Mouse (Mus musculus): ENCODE results near the gene Dynlt1f.
"Not testable (repeated sequence)": the region's sequence is repeated elsewhere in the genome, so short reads cannot be mapped to it uniquely, and the experiment has no call there.

Gene Dynlt1f

GRCm38 (mm10) chr17:6655567-6656281 lies at the start of gene Dynlt1f:
Gene Dynlt1f (minus strand): TSS chr17:6655900.
- not testable (repeated sequence) for DNase-seq (ENCODE audit: low read depth)

- not testable (repeated sequence) for DNase-seq (ENCODE audit: low read depth)
These were observed 47.9 kb upstream of the Dynlt1f start for GRCm38 (mm10) chr17:6703381-6704270.

- DNase-seq (ENCODE audit: low read depth) = not testable (repeated sequence)
These were observed 47.0 kb upstream of the Dynlt1f start for GRCm38 (mm10) chr17:6702625-6703221.

- DNase-seq (ENCODE audit: low read depth) = not testable (repeated sequence)
These were observed 44.4 kb upstream of the Dynlt1f start for GRCm38 (mm10) chr17:6700077-6700476.

- DNase-seq (ENCODE audit: low read depth) = not testable (repeated sequence)
These were observed 43.8 kb upstream of the Dynlt1f start for GRCm38 (mm10) chr17:6699502-6699901.

GRCm38 (mm10) chr17:6697224-6697775 lies 41.6 kb upstream of the Dynlt1f start:
- not testable (repeated sequence) for DNase-seq (ENCODE audit: low read depth)

- not testable (repeated sequence) for DNase-seq (ENCODE audit: low read depth)
These were observed 40.8 kb upstream of the Dynlt1f start for GRCm38 (mm10) chr17:6696521-6696920.

GRCm38 (mm10) chr17:6695712-6696111 lies 40.0 kb upstream of the Dynlt1f start:
- DNase-seq (ENCODE audit: low read depth) = not testable (repeated sequence)

GRCm38 (mm10) chr17:6691596-6691995 lies 35.9 kb upstream of the Dynlt1f start:
- DNase-seq (ENCODE audit: low read depth) = peak; percentile 46

GRCm38 (mm10) chr17:6689344-6689743 lies 33.6 kb upstream of the Dynlt1f start:
- DNase-seq (ENCODE audit: low read depth) = not testable (repeated sequence)

- DNase-seq (ENCODE audit: low read depth) = not testable (repeated sequence)
These were observed 30.7 kb upstream of the Dynlt1f start for GRCm38 (mm10) chr17:6686299-6686971.

GRCm38 (mm10) chr17:6685288-6685818 lies 29.7 kb upstream of the Dynlt1f start:
- not testable (repeated sequence) for DNase-seq (ENCODE audit: low read depth)

- not testable (repeated sequence) for DNase-seq (ENCODE audit: low read depth)
These were observed 29.0 kb upstream of the Dynlt1f start for GRCm38 (mm10) chr17:6684464-6685287.

- not testable (repeated sequence) for DNase-seq (ENCODE audit: low read depth)
These were observed 28.0 kb upstream of the Dynlt1f start for GRCm38 (mm10) chr17:6683702-6684101.

- DNase-seq (ENCODE audit: low read depth) = not testable (repeated sequence)
These were observed 26.0 kb upstream of the Dynlt1f start for GRCm38 (mm10) chr17:6681721-6682120.

GRCm38 (mm10) chr17:6678063-6678462 lies 22.4 kb upstream of the Dynlt1f start:
- DNase-seq (ENCODE audit: low read depth) = not testable (repeated sequence)

- DNase-seq (ENCODE audit: low read depth) = not testable (repeated sequence)
These were observed 18.6 kb upstream of the Dynlt1f start for GRCm38 (mm10) chr17:6674297-6674696.

GRCm38 (mm10) chr17:6668522-6668921 lies 12.8 kb upstream of the Dynlt1f start:
- not testable (repeated sequence) for DNase-seq (ENCODE audit: low read depth)

- DNase-seq (ENCODE audit: low read depth) = not testable (repeated sequence)
These were observed 9.7 kb upstream of the Dynlt1f start for GRCm38 (mm10) chr17:6665389-6665788.

GRCm38 (mm10) chr17:6662840-6663239 lies 7.1 kb upstream of the Dynlt1f start:
- DNase-seq (ENCODE audit: low read depth) = not testable (repeated sequence)
